Mouse (Mus musculus) midbrain, embryonic 11.5 days (tissue): ENCODE measurements around the gene Krtap10-10. TPM values are rescaled to one million over a fixed set of nuclear protein-coding genes. Genes with fewer than 3 reads are reported as not detected.

Experiments used
- ATAC-seq: fragments of 200-750 bp; cut with Nextera tagmentation; 2 replicates; pipeline ENCODE4 v1.8.0; 2017; ENCODE audit warnings: moderate TSS enrichment, moderate library complexity; ENCODE audit not compliant: low FRiP score
- DNase-seq: peaks from one replicate; pipeline ENCODE4 v3.0.0; 2015; ENCODE audit warnings: low spot score; ENCODE audit errors: missing footprints
- H3K27ac ChIP-seq: fragments of 300-500 bp; sonication (generic); 2 replicates; pipeline ENCODE4 v1.5.1; 2014; ENCODE audit warnings: low read depth, low read length
- H3K27me3 ChIP-seq: fragments of 300-500 bp; sonication (generic); 2 replicates; pipeline ENCODE4 v1.6.1; 2014; ENCODE audit warnings: mild to moderate bottlenecking, low read length, moderate library complexity, mixed read lengths; ENCODE audit not compliant: control insufficient read depth, insufficient read depth
- H3K36me3 ChIP-seq: fragments of 300-500 bp; sonication (generic); 2 replicates; pipeline ENCODE4 v1.6.1; 2014; ENCODE audit warnings: mild to moderate bottlenecking, low read length, moderate library complexity, mixed read lengths; ENCODE audit not compliant: control insufficient read depth, insufficient read depth
- H3K4me1 ChIP-seq: fragments of 300-500 bp; sonication (generic); 2 replicates; pipeline ENCODE4 v1.6.1; 2014; ENCODE audit warnings: low read length; ENCODE audit not compliant: control insufficient read depth, insufficient read depth
- H3K4me2 ChIP-seq: fragments of 300-500 bp; sonication (generic); 2 replicates; pipeline ENCODE4 v1.6.1; 2014; ENCODE audit warnings: mild to moderate bottlenecking, moderate library complexity
- H3K4me3 ChIP-seq: fragments of 300-500 bp; sonication (generic); 2 replicates; pipeline ENCODE4 v1.5.1; 2014; ENCODE audit warnings: low read depth, low read length
- H3K9ac ChIP-seq: fragments of 300-500 bp; sonication (generic); 2 replicates; pipeline ENCODE4 v1.6.1; 2014; ENCODE audit warnings: low read length
- H3K9me3 ChIP-seq: fragments of 300-500 bp; sonication (generic); 2 replicates; pipeline ENCODE4 v1.6.1; 2016; ENCODE audit warnings: low read length; ENCODE audit not compliant: control insufficient read depth
- WGBS: fragments of 180-500 bp; shearing (Covaris S2); extraction: QIAGEN DNeasy Blood & Tissue Kit; methylation state at CpG from one replicate; pipeline ENCODE4 v1.1.7; 2014; 5-methylcytosine and 5-hydroxymethylcytosine counted together
- polyA plus RNA-seq: library from polyadenylated mRNA; unstranded; fragments of >200 nt; fragmentation: Nextera tagmentation; extraction: Ambion mirVana; gene quantifications from 2 replicates; pipeline ENCODE4 v1.2.1, GENCODE M21; 2014

Krtap10-10 gene
- polyA plus RNA-seq, 1 experiment from 2014 or later: not detected

DNA sequence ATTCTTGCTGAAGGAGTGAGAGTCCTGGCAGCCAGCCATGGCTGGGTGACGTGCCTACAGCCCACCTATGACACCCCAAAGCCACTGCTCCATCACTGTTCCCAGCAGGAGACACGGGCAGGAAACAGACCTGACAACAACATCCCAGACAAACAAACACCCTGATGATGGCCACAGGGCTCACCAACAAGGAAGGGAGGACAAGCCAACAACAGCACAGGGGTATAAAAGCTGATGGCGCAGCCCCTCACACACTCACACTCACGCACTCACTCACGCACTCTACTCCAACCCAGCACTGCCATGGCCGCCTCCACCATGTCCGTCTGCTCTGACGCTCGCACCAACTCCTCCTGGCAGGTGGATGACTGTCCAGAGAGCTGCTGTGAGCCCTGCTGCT, 16.8 kb downstream of the Krtap10-10 start, which contains the start of gene Gm10318:
Gene Gm10318, plus strand, starts transcription at position 301 of the 400 bp plus-strand sequence.
- Histone ChIP-seq H3K9ac (no peak within 1 kb of the TSS), H3K27ac (no peak within 1 kb of the TSS), H3K36me3 (no peaks in the 10 kb centered on the region), H3K4me1 (no peaks in the 10 kb centered on the region), H3K9me3 (no peaks in the 10 kb centered on the region), H3K4me3 (no peak within 1 kb of the TSS), H3K27me3 (no peaks in the 10 kb centered on the region), H3K4me2 (no peak within 1 kb of the TSS)
- DNase-seq (no peak), ATAC-seq (no peak)
- 67% methylated on average over 9 of the region's 9 CpGs for WGBS

DNA sequence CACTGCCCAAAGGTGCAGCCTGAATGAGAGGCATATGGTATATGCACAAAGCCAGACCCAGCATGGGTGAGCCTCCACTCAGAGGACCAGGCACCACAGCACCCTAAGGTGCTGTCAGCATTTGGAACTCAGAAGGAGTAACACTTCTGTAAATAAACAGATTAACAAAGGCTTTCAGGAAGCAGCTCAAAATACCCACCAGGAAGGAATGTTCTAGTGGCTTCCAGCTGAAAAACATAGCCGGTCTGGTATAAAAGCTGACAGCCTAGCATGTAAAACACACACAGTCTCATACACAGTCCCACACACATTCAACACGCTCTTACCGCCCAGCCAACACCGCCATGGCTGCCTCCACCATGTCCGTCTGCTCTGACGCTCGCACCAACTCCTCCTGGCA, 25.9 kb downstream of the Krtap10-10 start, which contains the start of gene Gm3285:
Gene Gm3285, plus strand, starts transcription at position 301 of the 400 bp plus-strand sequence.
- Histone ChIP-seq H3K36me3 (no peaks in the 10 kb centered on the region), H3K27me3 (no peaks in the 10 kb centered on the region), H3K9me3 (no peaks in the 10 kb centered on the region), H3K4me2 (no peak within 1 kb of the TSS), H3K4me1 (no peaks in the 10 kb centered on the region), H3K27ac (no peak within 1 kb of the TSS), H3K9ac (no peak within 1 kb of the TSS), H3K4me3 (no peak within 1 kb of the TSS)
- WGBS: 48% methylated on average over 7 of the region's 7 CpGs
- DNase-seq (peak; percentile 72), ATAC-seq (no peak)

DNA sequence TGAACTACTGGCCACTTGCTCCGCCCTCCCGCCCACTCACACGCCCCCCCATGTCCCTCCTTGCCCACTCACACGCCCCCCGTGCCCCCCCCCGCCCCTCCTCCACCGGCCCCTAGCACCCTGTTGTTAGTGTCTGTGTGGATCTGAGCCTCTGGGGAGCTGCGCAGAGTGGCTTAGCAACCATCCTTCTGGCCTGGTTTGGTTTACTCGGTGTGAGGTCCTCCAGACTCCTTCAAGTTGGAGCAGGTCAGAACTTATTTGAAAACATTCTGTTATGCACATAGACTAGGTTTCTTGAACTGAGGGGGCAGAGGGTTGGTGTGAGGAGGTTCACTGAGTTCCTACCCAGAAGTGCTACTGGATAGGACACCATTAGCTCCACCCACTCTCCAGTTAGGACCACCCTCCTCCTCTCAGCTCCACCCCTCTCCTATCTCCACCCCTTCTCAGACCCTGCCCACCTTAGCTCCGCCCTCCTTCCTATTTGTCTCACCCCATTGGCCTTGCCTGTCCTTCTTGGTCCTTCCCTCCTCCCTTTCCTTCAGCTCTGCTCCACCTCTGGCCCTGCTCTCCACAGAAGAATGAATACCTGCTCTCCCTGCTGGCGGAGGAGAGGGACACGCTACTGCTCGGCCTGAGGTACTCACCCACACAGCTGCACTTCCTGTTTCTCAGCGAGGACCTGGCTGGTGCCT, 28.5 kb downstream of the Krtap10-10 start:
- H3K9ac ChIP-seq: peak overlapping the region; percentile 38; the same call in 1 of the 2 replicates
- no peak overlapping the region for H3K27ac ChIP-seq
- H3K9me3 ChIP-seq: no peaks in the 10 kb centered on the region
- peak; percentile 88 for ATAC-seq
- peak overlapping the region; percentile 18; the same call in 1 of the 2 replicates for H3K4me3 ChIP-seq
- H3K36me3 ChIP-seq: no peaks in the 10 kb centered on the region
- DNase-seq: peak; percentile 84
- H3K4me1 ChIP-seq: no peaks in the 10 kb centered on the region
- peak overlapping the region; percentile 26 for H3K4me2 ChIP-seq
- no peaks in the 10 kb centered on the region for H3K27me3 ChIP-seq
- WGBS: 42% methylated on average over 14 of the region's 14 CpGs

- Histone ChIP-seq H3K9me3 (no peaks in the 10 kb centered on the region), H3K4me2 (peak overlapping the region; percentile 26), H3K9ac (peak overlapping the region; percentile 38), H3K4me1 (no peaks in the 10 kb centered on the region), H3K27ac (no peak overlapping the region), H3K27me3 (no peaks in the 10 kb centered on the region), H3K4me3 (peak overlapping the region; percentile 18; the same call in 1 of the 2 replicates), H3K36me3 (no peaks in the 10 kb centered on the region)
- ATAC-seq: peak; percentile 31; the same call in 1 of the 2 replicates
- WGBS: 51% methylated on average over 11 of the region's 11 CpGs
- DNase-seq: no peak
Measured at GRCm38 (mm10) chr10:77864762-77865143, 29.0 kb downstream of the Krtap10-10 start.

- ATAC-seq: no peak
- H3K4me1 ChIP-seq: no peaks in the 10 kb centered on the region
- no peak overlapping the region for H3K9ac ChIP-seq
- no peaks in the 10 kb centered on the region for H3K27me3 ChIP-seq
- H3K36me3 ChIP-seq: no peaks in the 10 kb centered on the region
- H3K4me3 ChIP-seq: no peak overlapping the region
- no peak for DNase-seq
- WGBS: 30% methylated on average over 1 of the region's 1 CpGs
- no peaks in the 10 kb centered on the region for H3K9me3 ChIP-seq
- no peak overlapping the region for H3K4me2 ChIP-seq
- H3K27ac ChIP-seq: no peak overlapping the region
Measured at GRCm38 (mm10) chr10:77867546-77867945, 31.8 kb downstream of the Krtap10-10 start.

- ATAC-seq: no peak
- H3K36me3 ChIP-seq: no peaks in the 10 kb centered on the region
- no peaks in the 10 kb centered on the region for H3K27me3 ChIP-seq
- H3K4me2 ChIP-seq: no peak overlapping the region
- H3K27ac ChIP-seq: no peak overlapping the region
- H3K4me3 ChIP-seq: no peak overlapping the region
- no peaks in the 10 kb centered on the region for H3K9me3 ChIP-seq
- DNase-seq: no peak
- H3K9ac ChIP-seq: no peak overlapping the region
- 87% methylated on average over 7 of the region's 7 CpGs for WGBS
- no peaks in the 10 kb centered on the region for H3K4me1 ChIP-seq
Measured at GRCm38 (mm10) chr10:77869651-77870050, 33.9 kb downstream of the Krtap10-10 start.

GRCm38 (mm10) chr10:77878985-77879384, 43.2 kb downstream of the Krtap10-10 start:
- WGBS: 61% methylated on average over 6 of the region's 6 CpGs
- H3K36me3 ChIP-seq: no peaks in the 10 kb centered on the region
- H3K27me3 ChIP-seq: no peaks in the 10 kb centered on the region
- no peak for ATAC-seq
- H3K9ac ChIP-seq: no peak overlapping the region
- H3K4me3 ChIP-seq: no peak overlapping the region
- peak; percentile 60 for DNase-seq
- no peak overlapping the region for H3K4me2 ChIP-seq
- H3K27ac ChIP-seq: no peak overlapping the region
- no peaks in the 10 kb centered on the region for H3K4me1 ChIP-seq
- H3K9me3 ChIP-seq: no peaks in the 10 kb centered on the region

DNA sequence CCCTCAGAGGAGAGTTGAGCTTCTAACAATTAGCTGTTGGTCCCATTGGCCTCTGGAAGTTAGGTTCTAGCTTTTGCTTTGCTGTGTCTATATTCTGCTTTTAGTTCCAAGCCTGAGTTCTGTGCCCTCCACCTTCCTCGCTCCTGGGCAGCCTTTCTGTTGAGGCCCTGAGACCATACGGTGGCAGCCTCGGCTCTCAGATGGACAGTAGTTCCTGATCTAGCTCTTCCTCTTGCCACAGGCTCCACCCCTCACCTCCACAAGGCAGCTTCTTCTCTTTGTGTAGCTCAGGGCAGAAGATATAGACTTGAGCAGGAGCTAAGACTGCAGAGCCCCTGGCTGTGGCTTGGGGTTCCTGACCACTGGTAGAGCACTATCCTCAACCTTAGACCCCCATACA, 44.6 kb downstream of the Krtap10-10 start:
- Histone ChIP-seq H3K27ac (no peak overlapping the region), H3K9me3 (no peaks in the 10 kb centered on the region), H3K9ac (no peak overlapping the region), H3K36me3 (no peaks in the 10 kb centered on the region), H3K4me2 (no peak overlapping the region), H3K4me1 (no peaks in the 10 kb centered on the region), H3K27me3 (no peaks in the 10 kb centered on the region), H3K4me3 (no peak overlapping the region)
- ATAC-seq (no peak), DNase-seq (peak; percentile 53)
- WGBS: 86% methylated on average over 3 of the region's 3 CpGs

DNA sequence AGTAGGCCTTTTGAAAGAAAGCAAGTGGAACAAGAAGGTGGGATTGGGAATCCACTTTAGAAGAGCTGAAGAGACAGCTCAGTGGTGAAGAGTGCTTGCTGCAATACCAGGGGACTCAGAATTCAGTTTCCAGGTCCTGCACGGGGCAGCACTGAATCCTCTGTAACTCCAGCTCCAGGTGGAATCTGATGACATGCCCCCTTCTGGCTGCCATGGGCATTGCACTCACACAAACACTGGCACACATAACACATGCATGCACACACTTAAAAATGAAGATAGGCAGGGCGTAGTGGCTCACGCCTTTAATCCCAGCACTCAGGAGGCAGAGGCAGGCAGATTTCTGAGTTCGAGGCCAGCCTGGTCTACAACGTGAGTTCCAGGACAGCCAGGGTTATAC, 46.8 kb downstream of the Krtap10-10 start:
- no peak for ATAC-seq
- Histone ChIP-seq H3K4me2 (no peak overlapping the region), H3K27me3 (no peaks in the 10 kb centered on the region), H3K27ac (no peak overlapping the region), H3K36me3 (no peaks in the 10 kb centered on the region), H3K9ac (no peak overlapping the region), H3K9me3 (no peaks in the 10 kb centered on the region), H3K4me1 (no peaks in the 10 kb centered on the region), H3K4me3 (no peak overlapping the region)
- no peak for DNase-seq
- WGBS: 85% methylated on average over 5 of the region's 5 CpGs
